16 mouse cellular contexts compared by ENCODE assay signal in the genomic region with DNA sequence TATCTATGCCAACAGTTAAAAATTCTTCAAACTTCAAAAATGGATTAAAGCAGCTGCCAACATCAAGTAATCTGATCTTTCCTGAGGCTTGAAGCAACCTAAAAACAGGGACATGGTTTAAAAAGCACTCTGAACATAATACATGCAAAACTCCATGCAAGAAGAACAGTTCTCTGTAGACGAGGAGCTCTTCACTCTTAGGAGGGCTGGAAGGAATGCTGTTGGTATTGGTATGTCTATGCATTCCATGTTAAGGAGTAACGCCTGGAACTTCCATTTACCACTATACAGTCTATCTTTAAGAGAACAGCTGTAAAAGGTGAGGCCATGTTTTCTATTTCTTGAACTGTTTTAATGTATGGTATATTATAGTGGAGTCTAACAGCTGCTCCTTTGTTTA.
"Had no signal": no experiment of that assay in that cellular context is flagged by ENCODE, and none has a peak within 500 bp of the region (broad histone marks: within the 10 kb centered on the region; RNA-seq: fewer than 3 reads in every experiment).

No protein-coding gene starts in this region.

- DNase-seq: retina, postnatal 1 day; right cerebral cortex, adult 18-20 months; right cerebral cortex, postnatal 14 days; right cerebral cortex, postnatal 25 days; right cerebral cortex, postnatal 4 days; spleen, adult 18-20 months; thymus, adult 18-20 months; thymus, adult 2 months; thymus, postnatal 14 days; thymus, postnatal 25 days; thymus, postnatal 36 days; thymus, postnatal 4 days had no signal

- H3K4me1 ChIP-seq: neural tube, embryonic 13.5 days; neural tube, embryonic 15.5 days; stomach, embryonic 15.5 days had no signal

- H3K27me3 ChIP-seq: neural tube, embryonic 13.5 days; neural tube, embryonic 15.5 days; stomach, embryonic 15.5 days had no signal

- H3K9me3 ChIP-seq: neural tube, embryonic 13.5 days; neural tube, embryonic 15.5 days; stomach, embryonic 15.5 days had no signal

- H3K4me2 ChIP-seq: neural tube, embryonic 13.5 days; neural tube, embryonic 15.5 days; stomach, embryonic 15.5 days had no signal

- H3K4me3 ChIP-seq: neural tube, embryonic 13.5 days; neural tube, embryonic 15.5 days; stomach, embryonic 15.5 days had no signal

- H3K9ac ChIP-seq: neural tube, embryonic 13.5 days; neural tube, embryonic 15.5 days; stomach, embryonic 15.5 days had no signal

- H3K27ac ChIP-seq: neural tube, embryonic 13.5 days; neural tube, embryonic 15.5 days; stomach, embryonic 15.5 days; stomach, postnatal 0 days had no signal
